Mouse (Mus musculus): Measurements from ENCODE around the gene Ptafr.

- TF ChIP-seq POLR2A (IDR thresholded peaks at IDR 0.05; ENCODE audit: control insufficient read depth, low read depth, low read length) (no peak), CTCF (IDR thresholded peaks at IDR 0.05; ENCODE audit: control insufficient read depth, insufficient read depth, insufficient replicate concordance, low read depth, low read length) (peak; percentile 85; the same call in 1 of the 2 replicates)
Observed at GRCm38 (mm10) chr4:132514555-132515135, 49.2 kb upstream of the Ptafr start.

All from testis, adult 2 months (tissue).